Mouse (Mus musculus) hindbrain, embryonic 15.5 days (tissue): Measurements from ENCODE around the gene Cetn2. TPM values are rescaled to one million over a fixed set of nuclear protein-coding genes. Genes with fewer than 3 reads are reported as not detected.
A peak's percentile ranks its signal among the peaks of the same experiment; 100 is the strongest.

Experiments used
- ATAC-seq: fragments of 200-750 bp; cut with Nextera tagmentation; 2 replicates; pipeline ENCODE4 v1.8.0; 2017; ENCODE audit warnings: low read depth, moderate number of reproducible peaks, moderate TSS enrichment; ENCODE audit not compliant: low FRiP score
- H3K27ac ChIP-seq: fragments of 300-500 bp; sonication (generic); replicated peaks from 2 replicates; pipeline ENCODE4 v1.5.1; 2015; ENCODE audit warnings: mild to moderate bottlenecking, inconsistent platforms
- H3K27me3 ChIP-seq: fragments of 300-500 bp; sonication (generic); 2 replicates; pipeline ENCODE4 v1.6.1; 2015; ENCODE audit warnings: control low read depth, inconsistent platforms
- H3K36me3 ChIP-seq: fragments of 300-500 bp; sonication (generic); 2 replicates; pipeline ENCODE4 v1.6.1; 2015; ENCODE audit warnings: control low read depth, inconsistent platforms
- H3K4me1 ChIP-seq: fragments of 300-500 bp; sonication (generic); replicated peaks from 2 replicates; pipeline ENCODE4 v1.6.1; 2015; ENCODE audit warnings: control low read depth, inconsistent platforms
- H3K4me2 ChIP-seq: fragments of 300-500 bp; sonication (generic); 2 replicates; pipeline ENCODE4 v1.6.1; 2015; ENCODE audit warnings: moderate library complexity, mild to moderate bottlenecking, inconsistent platforms
- H3K4me3 ChIP-seq: fragments of 300-500 bp; sonication (generic); 2 replicates; pipeline ENCODE4 v1.5.1; 2015; ENCODE audit warnings: mild to moderate bottlenecking, inconsistent platforms
- H3K9ac ChIP-seq: fragments of 300-500 bp; sonication (generic); 2 replicates; pipeline ENCODE4 v1.6.1; 2015; ENCODE audit warnings: inconsistent platforms
- H3K9me3 ChIP-seq: fragments of 300-500 bp; sonication (generic); 2 replicates; pipeline ENCODE4 v1.6.1; 2016; ENCODE audit warnings: control low read depth, inconsistent platforms
- WGBS: fragments of 180-500 bp; shearing (Covaris S2); methylation state at CpG from one replicate; pipeline ENCODE4 v1.1.7; 2015; 5-methylcytosine and 5-hydroxymethylcytosine counted together
- polyA plus RNA-seq: library from polyadenylated mRNA; unstranded; fragments of >200 nt; fragmentation: Nextera tagmentation; extraction: Ambion mirVana; gene quantifications from 2 replicates; pipeline ENCODE4 v1.2.1, GENCODE M21; 2015

The Cetn2 gene
- polyA plus RNA-seq, result 67.1 and 73.8 TPM in 2 replicates

GRCm38 (mm10) chrX:72917884-72918681, at the start of gene Cetn2, which contains the start of gene Nsdhl:
Gene Cetn2 (minus strand): TSS chrX:72918411.
Gene Nsdhl (plus strand): TSS chrX:72918557.
- Histone ChIP-seq H3K36me3 (no peaks in the 10 kb centered on the region), H3K4me2 (peak within 1 kb of the TSS; percentile 62), H3K9me3 (no peaks in the 10 kb centered on the region), H3K9ac (peak within 1 kb of the TSS; percentile 45), H3K4me1 (peaks cover 27% of the 10 kb centered on the region; the same call in 1 of the 2 replicates), H3K27ac (peak within 1 kb of the TSS; percentile 81), H3K27me3 (no peaks in the 10 kb centered on the region), H3K4me3 (peak within 1 kb of the TSS; percentile 56)
- 18% methylated on average over 41 of the region's 41 CpGs for WGBS
- ATAC-seq, result peak; percentile 99

- Histone ChIP-seq H3K4me3 (no peak overlapping the region), H3K4me2 (no peak overlapping the region), H3K4me1 (no peaks in the 10 kb centered on the region), H3K27ac (no peak overlapping the region), H3K9ac (no peak overlapping the region), H3K36me3 (peaks cover 11% of the 10 kb centered on the region; the same call in 1 of the 2 replicates), H3K27me3 (no peaks in the 10 kb centered on the region), H3K9me3 (no peaks in the 10 kb centered on the region)
- WGBS, result 79% methylated on average over 3 of the region's 3 CpGs
- no peak for ATAC-seq
Observed at GRCm38 (mm10) chrX:72962743-72963142, 44.5 kb upstream of the Cetn2 start.

GRCm38 (mm10) chrX:72961511-72961910, 43.3 kb upstream of the Cetn2 start:
- 79% methylated on average over 3 of the region's 3 CpGs for WGBS
- H3K27ac ChIP-seq, result no peak overlapping the region
- no peak for ATAC-seq
- no peak overlapping the region for H3K9ac ChIP-seq
- no peak overlapping the region for H3K4me3 ChIP-seq
- H3K27me3 ChIP-seq, result no peaks in the 10 kb centered on the region
- H3K4me2 ChIP-seq, result no peak overlapping the region
- peaks cover 11% of the 10 kb centered on the region; the same call in 1 of the 2 replicates for H3K36me3 ChIP-seq
- H3K4me1 ChIP-seq, result no peaks in the 10 kb centered on the region
- H3K9me3 ChIP-seq, result no peaks in the 10 kb centered on the region

- Histone ChIP-seq H3K27me3 (no peaks in the 10 kb centered on the region), H3K9ac (no peak overlapping the region), H3K36me3 (peaks cover 11% of the 10 kb centered on the region; the same call in 1 of the 2 replicates), H3K4me2 (no peak overlapping the region), H3K4me1 (no peaks in the 10 kb centered on the region), H3K4me3 (no peak overlapping the region), H3K9me3 (no peaks in the 10 kb centered on the region), H3K27ac (no peak overlapping the region)
- 88% methylated on average over 4 of the region's 4 CpGs for WGBS
- ATAC-seq, result no peak
Observed at GRCm38 (mm10) chrX:72960431-72960830, 42.2 kb upstream of the Cetn2 start.

DNA sequence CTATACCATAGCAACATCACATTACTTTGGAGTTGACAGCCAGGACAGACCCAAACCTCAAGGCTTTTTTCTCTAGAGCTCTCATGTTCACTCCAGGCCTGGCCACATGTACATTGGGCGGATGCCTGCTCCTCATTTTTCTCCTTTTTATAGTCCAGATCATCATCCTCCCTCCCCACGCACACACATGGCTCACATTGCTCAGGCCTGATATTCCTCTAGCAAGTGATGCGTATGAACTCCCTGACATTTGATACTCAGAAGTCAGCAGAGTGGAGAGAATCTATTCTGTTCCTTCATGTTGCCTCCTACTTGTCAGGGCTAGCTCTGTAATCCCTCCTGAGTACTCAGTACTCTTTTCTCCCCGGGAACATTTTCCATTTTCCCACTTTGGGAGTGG, 38.3 kb upstream of the Cetn2 start:
- H3K36me3 ChIP-seq, result peaks cover 19% of the 10 kb centered on the region; the same call in 1 of the 2 replicates
- 96% methylated on average over 4 of the region's 4 CpGs for WGBS
- H3K4me1 ChIP-seq, result no peaks in the 10 kb centered on the region
- no peaks in the 10 kb centered on the region for H3K9me3 ChIP-seq
- H3K27ac ChIP-seq, result no peak overlapping the region
- ATAC-seq, result no peak
- no peaks in the 10 kb centered on the region for H3K27me3 ChIP-seq
- H3K4me3 ChIP-seq, result no peak overlapping the region
- no peak overlapping the region for H3K4me2 ChIP-seq
- no peak overlapping the region for H3K9ac ChIP-seq

GRCm38 (mm10) chrX:72953464-72953863, 35.3 kb upstream of the Cetn2 start:
- H3K9ac ChIP-seq, result no peak overlapping the region
- H3K9me3 ChIP-seq, result no peaks in the 10 kb centered on the region
- peaks cover 18% of the 10 kb centered on the region for H3K36me3 ChIP-seq
- no peak overlapping the region for H3K27ac ChIP-seq
- no peak overlapping the region for H3K4me2 ChIP-seq
- H3K4me1 ChIP-seq, result no peaks in the 10 kb centered on the region
- no peak for ATAC-seq
- no peak overlapping the region for H3K4me3 ChIP-seq
- WGBS, result 83% methylated on average over 4 of the region's 4 CpGs
- H3K27me3 ChIP-seq, result no peaks in the 10 kb centered on the region

DNA sequence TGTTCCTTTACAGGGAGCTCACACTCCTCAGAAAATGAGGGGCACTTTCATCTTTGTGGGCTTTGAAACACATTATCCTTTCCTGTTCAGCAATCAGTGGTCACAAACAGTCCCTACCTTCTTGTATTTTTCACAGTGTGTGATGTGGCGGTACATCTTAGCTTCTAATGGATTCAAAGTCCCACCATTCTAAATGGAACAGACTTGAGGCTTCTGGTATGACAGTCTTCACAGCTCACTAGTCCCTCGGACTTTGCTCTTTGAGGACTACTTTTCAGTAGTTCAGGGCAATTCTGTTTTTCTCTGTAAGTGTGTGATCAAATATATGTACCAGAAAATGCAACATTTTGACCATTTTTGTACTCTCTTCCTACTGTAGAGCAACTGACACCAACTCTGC, 3.2 kb upstream of the Cetn2 start:
- Histone ChIP-seq H3K36me3 (no peaks in the 10 kb centered on the region), H3K27ac (no peak overlapping the region), H3K27me3 (no peaks in the 10 kb centered on the region), H3K9ac (no peak overlapping the region), H3K4me2 (no peak overlapping the region), H3K4me1 (peaks cover 27% of the 10 kb centered on the region; the same call in 1 of the 2 replicates), H3K9me3 (no peaks in the 10 kb centered on the region), H3K4me3 (no peak overlapping the region)
- 84% methylated on average over 2 of the region's 2 CpGs for WGBS
- no peak for ATAC-seq

DNA sequence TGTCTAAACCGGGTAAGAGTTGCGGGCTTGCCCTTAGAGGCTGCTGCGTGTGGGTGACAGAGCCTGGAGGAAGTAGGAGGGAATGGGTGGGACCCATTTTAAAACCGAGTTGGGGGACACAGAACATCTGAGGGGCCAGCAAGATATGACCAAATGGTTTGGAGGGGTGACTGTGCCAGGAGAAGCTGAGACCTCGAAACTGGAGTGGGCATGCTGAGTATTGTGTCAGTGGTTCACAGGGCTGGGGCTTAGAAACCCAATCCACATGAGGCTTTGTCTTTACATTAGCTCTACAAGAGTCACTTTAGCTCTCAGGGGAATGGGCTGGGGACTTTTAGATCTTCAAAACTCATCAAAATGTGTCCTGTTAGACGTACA, 460 bp upstream of the Cetn2 start:
- WGBS, result 12% methylated on average over 6 of the region's 6 CpGs
- H3K4me3 ChIP-seq, result peak overlapping the region; percentile 56
- H3K27ac ChIP-seq, result peak overlapping the region; percentile 81
- ATAC-seq, result no peak
- H3K4me2 ChIP-seq, result peak overlapping the region; percentile 62
- peak overlapping the region; percentile 45 for H3K9ac ChIP-seq
- H3K9me3 ChIP-seq, result no peaks in the 10 kb centered on the region
- H3K27me3 ChIP-seq, result no peaks in the 10 kb centered on the region
- H3K4me1 ChIP-seq, result peaks cover 27% of the 10 kb centered on the region; the same call in 1 of the 2 replicates
- no peaks in the 10 kb centered on the region for H3K36me3 ChIP-seq

- H3K9me3 ChIP-seq, result no peaks in the 10 kb centered on the region
- H3K4me1 ChIP-seq, result no peaks in the 10 kb centered on the region
- no peak overlapping the region for H3K4me3 ChIP-seq
- no peaks in the 10 kb centered on the region for H3K27me3 ChIP-seq
- no peak overlapping the region for H3K4me2 ChIP-seq
- no peak for ATAC-seq
- no peak overlapping the region for H3K9ac ChIP-seq
- no peaks in the 10 kb centered on the region for H3K36me3 ChIP-seq
- 89% methylated on average over 1 of the region's 1 CpGs for WGBS
- no peak overlapping the region for H3K27ac ChIP-seq
Observed at GRCm38 (mm10) chrX:72911611-72912010, 6.6 kb downstream of the Cetn2 start.

- ATAC-seq, result peak; percentile 72
- 9% methylated on average over 2 of the region's 2 CpGs for WGBS
Observed at GRCm38 (mm10) chrX:72908404-72908741, 9.8 kb downstream of the Cetn2 start.

DNA sequence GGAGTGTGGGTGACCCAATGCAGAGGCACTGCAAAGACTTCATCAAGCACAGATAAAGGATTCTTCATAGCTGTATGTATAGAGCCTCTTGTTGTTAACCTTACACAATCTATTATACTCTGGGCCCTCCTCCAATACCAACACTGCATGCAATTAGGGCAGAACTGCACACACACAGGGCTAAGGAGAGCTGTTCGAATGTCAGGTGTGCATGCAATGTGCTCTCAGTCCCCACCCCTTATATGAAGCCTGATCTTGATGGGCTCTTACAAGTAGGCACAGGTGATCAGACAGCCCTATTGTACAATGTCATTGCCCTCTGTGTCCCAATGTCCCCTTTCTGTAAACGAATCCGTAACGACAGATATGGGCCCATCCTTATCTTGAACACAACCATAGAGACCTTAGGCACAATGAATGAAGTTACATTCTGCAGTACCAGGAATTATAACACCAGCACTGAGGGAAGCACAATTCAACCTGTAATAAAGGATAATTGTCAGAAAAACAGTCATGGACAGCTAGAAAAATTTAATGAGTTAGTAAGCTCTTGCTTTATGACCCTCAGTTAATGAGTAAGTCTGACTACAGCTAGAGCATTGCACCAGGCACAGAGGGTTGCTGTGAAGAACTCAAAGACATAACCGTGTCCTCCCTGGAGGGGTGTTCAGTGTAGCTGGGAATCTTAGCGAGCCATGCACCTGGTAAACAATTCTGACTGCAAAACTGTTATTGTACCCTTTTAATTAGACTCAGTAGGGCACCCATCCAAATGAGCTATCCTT, 10.4 kb downstream of the Cetn2 start:
- H3K27me3 ChIP-seq, result no peaks in the 10 kb centered on the region
- H3K27ac ChIP-seq, result no peak overlapping the region
- no peaks in the 10 kb centered on the region for H3K36me3 ChIP-seq
- no peak overlapping the region for H3K4me2 ChIP-seq
- no peak overlapping the region for H3K4me3 ChIP-seq
- ATAC-seq, result peak; percentile 74
- no peaks in the 10 kb centered on the region for H3K4me1 ChIP-seq
- H3K9me3 ChIP-seq, result no peaks in the 10 kb centered on the region
- no peak overlapping the region for H3K9ac ChIP-seq
- WGBS, result 72% methylated on average over 6 of the region's 6 CpGs

More at GRCm38 (mm10) chrX:72908404-72908741, 9.8 kb downstream of the Cetn2 start:
- Histone ChIP-seq H3K9ac (no peak overlapping the region), H3K4me2 (no peak overlapping the region), H3K27me3 (no peaks in the 10 kb centered on the region), H3K27ac (no peak overlapping the region), H3K9me3 (no peaks in the 10 kb centered on the region), H3K4me1 (no peaks in the 10 kb centered on the region), H3K4me3 (no peak overlapping the region), H3K36me3 (no peaks in the 10 kb centered on the region)

DNA sequence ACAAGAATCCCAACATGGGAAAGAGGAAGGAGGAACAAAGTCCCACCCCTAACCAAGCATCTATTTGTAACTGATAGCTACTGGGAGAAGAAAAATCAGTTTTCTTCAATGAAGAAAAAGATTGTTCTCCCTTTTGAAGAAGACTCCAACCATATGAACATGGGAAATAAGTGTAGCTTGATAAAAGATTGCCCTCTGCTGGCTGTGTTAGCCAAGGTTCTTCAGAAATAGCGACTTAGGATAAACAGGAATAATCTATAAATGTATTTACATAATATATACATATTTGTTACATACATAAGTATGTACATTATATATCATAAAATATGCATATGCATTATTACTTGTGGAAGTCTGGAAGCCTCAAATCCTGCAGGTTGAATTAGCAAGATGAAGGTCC, 15.7 kb downstream of the Cetn2 start:
- no peak overlapping the region for H3K27ac ChIP-seq
- H3K27me3 ChIP-seq, result no peaks in the 10 kb centered on the region
- WGBS, result 42% methylated on average over 1 of the region's 1 CpGs
- no peaks in the 10 kb centered on the region for H3K36me3 ChIP-seq
- no peaks in the 10 kb centered on the region for H3K4me1 ChIP-seq
- no peak overlapping the region for H3K4me3 ChIP-seq
- ATAC-seq, result no peak
- no peak overlapping the region for H3K9ac ChIP-seq
- H3K4me2 ChIP-seq, result no peak overlapping the region
- no peaks in the 10 kb centered on the region for H3K9me3 ChIP-seq
